Mouse (Mus musculus) gastrocnemius, adult 8-10 months (tissue): Measurements from ENCODE around the gene Vsx2. TPM values are rescaled to one million over a fixed set of nuclear protein-coding genes. Genes with fewer than 3 reads are reported as not detected.

Source experiments
- DNase-seq, 2 experiments: peaks; one replicate each; pipeline ENCODE4 v3.0.0; 2022; ENCODE audit warnings: low spot score in 2 of 2
- total RNA-seq, 4 experiments: library from RNA; stranded (reverse); gene quantifications; 2 replicates each; pipeline ENCODE4 v1.2.4; 2022

Gene Vsx2
- total RNA-seq, 4 experiments from 2014 or later, result not detected

DNA sequence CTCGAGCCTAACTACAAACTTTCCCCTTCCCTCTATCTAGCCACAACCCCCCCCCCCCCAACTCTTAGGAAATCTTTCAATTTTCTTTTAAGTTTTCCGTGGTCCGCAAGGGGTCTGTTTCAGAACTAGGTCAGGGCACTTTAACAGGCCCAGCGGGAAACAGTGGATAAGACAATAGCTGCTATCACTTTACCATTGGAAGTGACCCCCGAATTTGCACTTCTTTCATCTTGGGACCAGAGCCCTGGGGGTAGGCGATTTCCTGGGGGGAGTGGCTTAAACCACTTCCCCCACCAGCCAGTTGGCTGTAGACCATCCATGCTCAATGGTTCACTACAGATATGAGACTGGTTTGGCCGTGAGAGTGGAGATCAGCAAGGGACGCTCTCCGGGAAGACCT is 71.1 kb downstream of the Vsx2 start, which contains the start of gene Vrtn:
Vrtn (plus strand) TSS at position 366 of the 400 bp plus-strand sequence.
- no peak for DNase-seq

Other genes with a start within 250 kb of the Vsx2 start
- gene Coq6, start 208.1 kb upstream of the Vsx2 start, total RNA-seq, result 10 to 100 TPM; 19.8 to 26.7 (median 23.8) TPM
- under 1 TPM; 0.43 to 0.96 (median 0.74) TPM for gene Fam161b, start 207.9 kb upstream of the Vsx2 start, total RNA-seq
- gene Entpd5, start 160.7 kb upstream of the Vsx2 start, total RNA-seq, result 10 to 100 TPM; 13.0 to 18.2 (median 13.9) TPM
- 1 to 10 TPM; 1.2 to 2.5 (median 1.3) TPM for gene Bbof1, start 160.7 kb upstream of the Vsx2 start, total RNA-seq
- gene Rnf113a2, start 152.6 kb upstream of the Vsx2 start, total RNA-seq, result 10 to 100 TPM in 2 of 4 experiments, 1 to 10 TPM in 2; 9.1 to 13.0 (median 10.4) TPM
- 100 to 1,000 TPM; 111 to 136 (median 124) TPM for gene Aldh6a1, start 118.8 kb upstream of the Vsx2 start, total RNA-seq
- gene Lin52, start 118.3 kb upstream of the Vsx2 start, total RNA-seq, result 10 to 100 TPM in 3 of 4 experiments, 1 to 10 TPM in 1; 9.7 to 11.6 (median 10.5) TPM
- 1 to 10 TPM; 4.2 to 5.4 (median 4.9) TPM for gene Abcd4, start 47.7 kb downstream of the Vsx2 start, total RNA-seq
- gene Vrtn, start 71.3 kb downstream of the Vsx2 start, total RNA-seq, result not detected
- gene Syndig1l, start 129.1 kb downstream of the Vsx2 start, total RNA-seq, result not detected
- gene Npc2, start 203.4 kb downstream of the Vsx2 start, total RNA-seq, result 10 to 100 TPM; 12.1 to 16.8 (median 14.0) TPM
- 10 to 100 TPM; 41.4 to 48.9 (median 45.8) TPM for gene Isca2, start 203.5 kb downstream of the Vsx2 start, total RNA-seq